Mouse (Mus musculus): ENCODE measurements around the gene Tmem165. TPM values are rescaled to one million over a fixed set of nuclear protein-coding genes. Genes with fewer than 3 reads are reported as not detected.

Gene Tmem165
- polyA plus RNA-seq (2014; fragmentation: Illumina TruSeq; extraction: RNeasy Lipid Tissue Mini Kit (QIAGEN cat#74804); ENCODE audit: low read depth, low replicate concordance): 22.8 TPM

GRCm38 (mm10) chr5:76183750-76184261 lies at the start of gene Tmem165:
Tmem165 (plus strand) TSS chr5:76183880.

GRCm38 (mm10) chr5:76139808-76140729 lies 43.6 kb upstream of the Tmem165 start, which contains the start of gene Srd5a3:
Srd5a3 (plus strand) TSS chr5:76140271.

Other genes with a start within 250 kb of the Tmem165 start
- gene Kdr, start 205.4 kb upstream of the Tmem165 start, polyA plus RNA-seq (2014; fragmentation: Illumina TruSeq; extraction: RNeasy Lipid Tissue Mini Kit (QIAGEN cat#74804); ENCODE audit: low read depth, low replicate concordance): 17.4 TPM
- gene Srd5a3, start 43.6 kb upstream of the Tmem165 start, polyA plus RNA-seq (2014; fragmentation: Illumina TruSeq; extraction: RNeasy Lipid Tissue Mini Kit (QIAGEN cat#74804); ENCODE audit: low read depth, low replicate concordance): 9.3 TPM
- 35.8 TPM for gene Clock, start 120.9 kb downstream of the Tmem165 start, polyA plus RNA-seq (2014; fragmentation: Illumina TruSeq; extraction: RNeasy Lipid Tissue Mini Kit (QIAGEN cat#74804); ENCODE audit: low read depth, low replicate concordance)
- gene Pdcl2, start 147.3 kb downstream of the Tmem165 start, polyA plus RNA-seq (2014; fragmentation: Illumina TruSeq; extraction: RNeasy Lipid Tissue Mini Kit (QIAGEN cat#74804); ENCODE audit: low read depth, low replicate concordance): not detected
- gene Nmu, start 179.9 kb downstream of the Tmem165 start, polyA plus RNA-seq (2014; fragmentation: Illumina TruSeq; extraction: RNeasy Lipid Tissue Mini Kit (QIAGEN cat#74804); ENCODE audit: low read depth, low replicate concordance): not detected

Data from liver, adult 10 weeks (tissue).